Mouse (Mus musculus) stomach, postnatal 0 days (tissue): ENCODE data around the gene Sap30bp.

Experiments used
- CTCF ChIP-seq: IDR thresholded peaks from 2 replicates; pipeline ENCODE4 v1.5.1; 2016; ENCODE audit warnings: antibody characterized with exemption, low read depth, mild to moderate bottlenecking, moderate library complexity
- EP300 ChIP-seq: optimal IDR thresholded peaks from 2 replicates; pipeline ENCODE3; 2016; ENCODE audit warnings: antibody characterized with exemption

- TF ChIP-seq CTCF (no peak), EP300 (no peak)
Measured at GRCm38 (mm10) chr11:115886446-115886845, 46.6 kb upstream of the Sap30bp start.
